Mouse (Mus musculus): ENCODE data around the gene Zfp398. TPM values are rescaled to one million over a fixed set of nuclear protein-coding genes. Genes with fewer than 3 reads are reported as not detected.

Gene Zfp398
- polyA plus RNA-seq, 1 experiment from 2014 or later, result 6.4 TPM

- Histone ChIP-seq H3K27ac (replicated peaks; ENCODE audit: low read depth, low read length) (no peak overlapping the region), H3K4me3 (ENCODE audit: low read depth, low read length) (no peak overlapping the region), H3K27me3 (ENCODE audit: control insufficient read depth, insufficient read depth, low read length) (no peaks in the 10 kb centered on the region), H3K4me1 (ENCODE audit: control insufficient read depth, insufficient read depth, low read length) (no peaks in the 10 kb centered on the region; the same call in 1 of the 2 replicates), H3K36me3 (replicated peaks; ENCODE audit: control insufficient read depth, insufficient read depth, low read depth, low read length) (peaks cover 23% of the 10 kb centered on the region), H3K4me2 (ENCODE audit: low read depth, low read length) (no peak overlapping the region), H3K9me3 (replicated peaks; ENCODE audit: control insufficient read depth, low read length) (no peaks in the 10 kb centered on the region), H3K9ac (replicated peaks; ENCODE audit: low read length) (no peak overlapping the region)
- ATAC-seq (replicated peaks; ENCODE audit: insufficient number of reproducible peaks, low FRiP score, low TSS enrichment, low read depth) (no peak), DNase-seq (ENCODE audit: low spot score) (no peak)
- WGBS, result 79% methylated on average over 2 of the region's 2 CpGs
Observed at GRCm38 (mm10) chr6:47805520-47805919, 29.9 kb upstream of the Zfp398 start.

DNA sequence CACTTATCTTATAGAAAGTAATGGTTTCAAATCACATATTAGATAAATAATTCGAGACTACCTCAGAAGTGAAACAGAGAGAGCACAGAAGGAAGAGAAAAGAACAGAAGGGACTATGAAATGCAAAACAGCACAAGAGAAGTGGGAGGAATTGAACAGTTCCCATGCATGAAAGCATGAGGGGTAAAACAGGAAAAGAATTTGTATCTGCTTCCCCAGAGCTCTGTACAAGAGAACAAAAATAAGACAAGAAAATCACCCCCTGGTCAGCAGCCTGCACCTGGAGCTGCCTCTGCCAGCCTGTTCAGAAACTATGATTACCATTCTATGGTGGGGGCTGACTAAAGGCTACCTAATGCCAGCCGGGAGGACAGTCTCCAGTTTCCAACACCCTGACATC is 28.0 kb upstream of the Zfp398 start:
- Histone ChIP-seq H3K9me3 (replicated peaks; ENCODE audit: control insufficient read depth, low read length) (no peaks in the 10 kb centered on the region), H3K9ac (replicated peaks; ENCODE audit: low read length) (no peak overlapping the region), H3K27ac (replicated peaks; ENCODE audit: low read depth, low read length) (no peak overlapping the region), H3K36me3 (replicated peaks; ENCODE audit: control insufficient read depth, insufficient read depth, low read depth, low read length) (peaks cover 19% of the 10 kb centered on the region), H3K4me2 (ENCODE audit: low read depth, low read length) (no peak overlapping the region), H3K27me3 (ENCODE audit: control insufficient read depth, insufficient read depth, low read length) (no peaks in the 10 kb centered on the region), H3K4me3 (ENCODE audit: low read depth, low read length) (no peak overlapping the region), H3K4me1 (ENCODE audit: control insufficient read depth, insufficient read depth, low read length) (no peaks in the 10 kb centered on the region; the same call in 1 of the 2 replicates)
- WGBS, result 84% methylated on average over 2 of the region's 2 CpGs
- no peak for ATAC-seq (replicated peaks; ENCODE audit: insufficient number of reproducible peaks, low FRiP score, low TSS enrichment, low read depth)
- no peak for DNase-seq (ENCODE audit: low spot score)

GRCm38 (mm10) chr6:47808545-47808944 is 26.9 kb upstream of the Zfp398 start:
- no peaks in the 10 kb centered on the region for H3K27me3 ChIP-seq (ENCODE audit: control insufficient read depth, insufficient read depth, low read length)
- 94% methylated on average over 5 of the region's 5 CpGs for whole genome bisulfite sequencing
- DNase-seq (ENCODE audit: low spot score) (no peak), ATAC-seq (replicated peaks; ENCODE audit: insufficient number of reproducible peaks, low FRiP score, low TSS enrichment, low read depth) (no peak)
- H3K4me2 ChIP-seq (ENCODE audit: low read depth, low read length), result no peak overlapping the region
- peaks cover 15% of the 10 kb centered on the region for H3K36me3 ChIP-seq (replicated peaks; ENCODE audit: control insufficient read depth, insufficient read depth, low read depth, low read length)
- no peak overlapping the region for H3K4me3 ChIP-seq (ENCODE audit: low read depth, low read length)
- H3K27ac ChIP-seq (replicated peaks; ENCODE audit: low read depth, low read length), result no peak overlapping the region
- H3K9ac ChIP-seq (replicated peaks; ENCODE audit: low read length), result no peak overlapping the region
- no peaks in the 10 kb centered on the region; the same call in 1 of the 2 replicates for H3K4me1 ChIP-seq (ENCODE audit: control insufficient read depth, insufficient read depth, low read length)
- H3K9me3 ChIP-seq (replicated peaks; ENCODE audit: control insufficient read depth, low read length), result no peaks in the 10 kb centered on the region

DNA sequence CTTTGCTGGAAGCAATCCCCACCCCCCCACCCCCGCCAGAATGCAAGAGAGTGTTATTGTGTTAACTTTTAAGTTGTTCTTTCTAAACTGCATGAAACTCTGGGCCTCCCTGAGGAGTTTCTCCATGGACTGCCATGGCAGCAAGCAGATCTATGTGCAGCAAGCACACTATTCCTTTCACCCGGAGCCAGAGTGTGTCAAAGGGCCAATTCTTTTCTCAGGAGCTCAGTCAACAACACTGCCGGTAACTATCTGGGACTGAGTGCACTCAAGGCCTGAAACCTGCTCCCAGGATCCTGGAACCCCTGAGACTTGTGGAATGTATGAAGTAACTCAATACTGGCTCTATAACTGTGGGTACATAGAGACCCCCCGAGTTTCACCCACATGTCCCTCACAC is 26.4 kb upstream of the Zfp398 start:
- ATAC-seq (replicated peaks; ENCODE audit: insufficient number of reproducible peaks, low FRiP score, low TSS enrichment, low read depth) (no peak), DNase-seq (ENCODE audit: low spot score) (no peak)
- Histone ChIP-seq H3K9me3 (replicated peaks; ENCODE audit: control insufficient read depth, low read length) (no peaks in the 10 kb centered on the region), H3K4me2 (ENCODE audit: low read depth, low read length) (no peak overlapping the region), H3K4me1 (ENCODE audit: control insufficient read depth, insufficient read depth, low read length) (no peaks in the 10 kb centered on the region; the same call in 1 of the 2 replicates), H3K36me3 (replicated peaks; ENCODE audit: control insufficient read depth, insufficient read depth, low read depth, low read length) (peaks cover 9% of the 10 kb centered on the region), H3K4me3 (ENCODE audit: low read depth, low read length) (no peak overlapping the region), H3K9ac (replicated peaks; ENCODE audit: low read length) (no peak overlapping the region), H3K27ac (replicated peaks; ENCODE audit: low read depth, low read length) (no peak overlapping the region), H3K27me3 (ENCODE audit: control insufficient read depth, insufficient read depth, low read length) (no peaks in the 10 kb centered on the region)
- WGBS, result 64% methylated on average over 4 of the region's 4 CpGs

DNA sequence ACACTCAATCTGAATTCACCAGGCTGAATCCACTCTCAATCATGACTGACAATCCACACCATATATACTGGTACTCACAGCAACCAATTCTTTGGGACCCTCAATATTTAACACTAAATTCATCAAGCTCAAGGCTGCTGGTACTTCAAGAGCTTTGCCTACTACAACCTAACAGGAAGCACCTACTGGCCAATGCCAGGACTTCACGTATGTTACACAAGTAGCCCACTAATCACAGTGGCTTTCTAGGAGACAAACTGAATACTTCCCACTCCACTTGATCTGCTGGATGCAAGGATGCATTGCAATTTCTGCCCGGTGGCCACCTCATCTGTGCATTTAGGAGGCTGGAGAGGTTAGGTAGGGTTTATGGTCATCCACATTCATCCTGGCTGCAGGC is 25.3 kb upstream of the Zfp398 start:
- WGBS, result 73% methylated on average over 2 of the region's 2 CpGs
- H3K36me3 ChIP-seq (replicated peaks; ENCODE audit: control insufficient read depth, insufficient read depth, low read depth, low read length), result peaks cover 5% of the 10 kb centered on the region
- no peak overlapping the region for H3K9ac ChIP-seq (replicated peaks; ENCODE audit: low read length)
- ATAC-seq (replicated peaks; ENCODE audit: insufficient number of reproducible peaks, low FRiP score, low TSS enrichment, low read depth) (no peak), DNase-seq (ENCODE audit: low spot score) (no peak)
- no peak overlapping the region for H3K27ac ChIP-seq (replicated peaks; ENCODE audit: low read depth, low read length)
- peak overlapping the region; percentile 13; the same call in 1 of the 2 replicates for H3K4me2 ChIP-seq (ENCODE audit: low read depth, low read length)
- no peaks in the 10 kb centered on the region; the same call in 1 of the 2 replicates for H3K4me1 ChIP-seq (ENCODE audit: control insufficient read depth, insufficient read depth, low read length)
- H3K4me3 ChIP-seq (ENCODE audit: low read depth, low read length), result no peak overlapping the region
- H3K27me3 ChIP-seq (ENCODE audit: control insufficient read depth, insufficient read depth, low read length), result no peaks in the 10 kb centered on the region
- no peaks in the 10 kb centered on the region for H3K9me3 ChIP-seq (replicated peaks; ENCODE audit: control insufficient read depth, low read length)

GRCm38 (mm10) chr6:47811324-47811723 is 24.1 kb upstream of the Zfp398 start:
- DNase-seq (ENCODE audit: low spot score), result no peak
- no peaks in the 10 kb centered on the region; the same call in 1 of the 2 replicates for H3K4me1 ChIP-seq (ENCODE audit: control insufficient read depth, insufficient read depth, low read length)
- peak overlapping the region; percentile 90 for H3K9ac ChIP-seq (replicated peaks; ENCODE audit: low read length)
- peak overlapping the region; percentile 70 for H3K4me3 ChIP-seq (ENCODE audit: low read depth, low read length)
- no peak for ATAC-seq (replicated peaks; ENCODE audit: insufficient number of reproducible peaks, low FRiP score, low TSS enrichment, low read depth)
- H3K9me3 ChIP-seq (replicated peaks; ENCODE audit: control insufficient read depth, low read length), result no peaks in the 10 kb centered on the region
- no peaks in the 10 kb centered on the region for H3K27me3 ChIP-seq (ENCODE audit: control insufficient read depth, insufficient read depth, low read length)
- peaks cover 3% of the 10 kb centered on the region for H3K36me3 ChIP-seq (replicated peaks; ENCODE audit: control insufficient read depth, insufficient read depth, low read depth, low read length)
- no peak overlapping the region for H3K27ac ChIP-seq (replicated peaks; ENCODE audit: low read depth, low read length)
- H3K4me2 ChIP-seq (ENCODE audit: low read depth, low read length), result peak overlapping the region; percentile 81
- WGBS, result 64% methylated on average over 5 of the region's 5 CpGs

DNA sequence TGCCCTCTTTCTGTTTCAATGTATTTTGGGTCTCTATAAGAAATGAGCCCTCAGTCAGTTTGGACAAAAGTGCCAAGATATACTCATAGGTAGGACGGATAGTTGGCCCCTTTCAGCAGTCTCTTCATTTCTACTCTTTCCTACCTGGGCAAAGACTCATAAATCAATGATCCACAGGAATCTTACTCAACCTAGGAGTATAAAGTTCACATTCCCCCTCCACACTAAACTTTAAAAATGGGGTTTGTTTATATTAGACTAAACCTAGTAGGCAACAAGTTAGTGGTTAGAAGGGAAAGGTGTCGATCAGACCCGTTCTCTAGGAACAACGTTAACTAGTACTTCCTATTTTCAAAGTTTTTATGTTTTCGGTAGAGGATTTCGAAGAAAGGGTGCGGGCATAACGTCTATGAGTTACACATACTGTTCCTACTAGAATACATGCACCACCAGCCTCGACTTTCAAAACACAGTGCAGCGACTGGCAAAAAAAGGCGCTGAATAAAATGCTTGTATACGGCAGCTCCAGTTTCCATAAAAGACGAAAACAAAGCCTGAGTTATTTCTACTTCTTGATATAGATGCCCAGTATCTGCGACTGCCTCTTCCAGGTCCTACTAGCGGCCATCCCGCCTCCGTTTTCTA is 23.1 kb upstream of the Zfp398 start:
- no peaks in the 10 kb centered on the region; the same call in 1 of the 2 replicates for H3K36me3 ChIP-seq (replicated peaks; ENCODE audit: control insufficient read depth, insufficient read depth, low read depth, low read length)
- peak overlapping the region; percentile 70 for H3K4me3 ChIP-seq (ENCODE audit: low read depth, low read length)
- peak overlapping the region; percentile 81 for H3K4me2 ChIP-seq (ENCODE audit: low read depth, low read length)
- H3K27me3 ChIP-seq (ENCODE audit: control insufficient read depth, insufficient read depth, low read length), result no peaks in the 10 kb centered on the region
- H3K27ac ChIP-seq (replicated peaks; ENCODE audit: low read depth, low read length), result peak overlapping the region; percentile 86
- ATAC-seq (replicated peaks; ENCODE audit: insufficient number of reproducible peaks, low FRiP score, low TSS enrichment, low read depth) (no peak), DNase-seq (ENCODE audit: low spot score) (no peak)
- H3K4me1 ChIP-seq (ENCODE audit: control insufficient read depth, insufficient read depth, low read length), result no peaks in the 10 kb centered on the region; the same call in 1 of the 2 replicates
- H3K9me3 ChIP-seq (replicated peaks; ENCODE audit: control insufficient read depth, low read length), result no peaks in the 10 kb centered on the region
- WGBS, result 1% methylated on average over 17 of the region's 17 CpGs
- peak overlapping the region; percentile 90 for H3K9ac ChIP-seq (replicated peaks; ENCODE audit: low read length)

GRCm38 (mm10) chr6:47813257-47813878 is 22.1 kb upstream of the Zfp398 start, which contains the start of gene Pdia4:
Pdia4 (minus strand) TSS chr6:47813430.
- Histone ChIP-seq H3K4me3 (ENCODE audit: low read depth, low read length) (peak within 1 kb of the TSS; percentile 70), H3K27me3 (ENCODE audit: control insufficient read depth, insufficient read depth, low read length) (no peaks in the 10 kb centered on the region), H3K4me2 (ENCODE audit: low read depth, low read length) (peak within 1 kb of the TSS; percentile 81), H3K9ac (replicated peaks; ENCODE audit: low read length) (peak within 1 kb of the TSS; percentile 90), H3K27ac (replicated peaks; ENCODE audit: low read depth, low read length) (peak within 1 kb of the TSS; percentile 86), H3K36me3 (replicated peaks; ENCODE audit: control insufficient read depth, insufficient read depth, low read depth, low read length) (no peaks in the 10 kb centered on the region), H3K9me3 (replicated peaks; ENCODE audit: control insufficient read depth, low read length) (no peaks in the 10 kb centered on the region), H3K4me1 (ENCODE audit: control insufficient read depth, insufficient read depth, low read length) (no peaks in the 10 kb centered on the region; the same call in 1 of the 2 replicates)
- peak; percentile 99 for DNase-seq (ENCODE audit: low spot score)
- peak; percentile 99 for ATAC-seq (replicated peaks; ENCODE audit: insufficient number of reproducible peaks, low FRiP score, low TSS enrichment, low read depth)
- WGBS, result 0% methylated on average over 44 of the region's 44 CpGs

Measured in embryonic facial prominence, embryonic 11.5 days (tissue).